ENCODE assay signal across 8 mouse cellular contexts in the genomic region with DNA sequence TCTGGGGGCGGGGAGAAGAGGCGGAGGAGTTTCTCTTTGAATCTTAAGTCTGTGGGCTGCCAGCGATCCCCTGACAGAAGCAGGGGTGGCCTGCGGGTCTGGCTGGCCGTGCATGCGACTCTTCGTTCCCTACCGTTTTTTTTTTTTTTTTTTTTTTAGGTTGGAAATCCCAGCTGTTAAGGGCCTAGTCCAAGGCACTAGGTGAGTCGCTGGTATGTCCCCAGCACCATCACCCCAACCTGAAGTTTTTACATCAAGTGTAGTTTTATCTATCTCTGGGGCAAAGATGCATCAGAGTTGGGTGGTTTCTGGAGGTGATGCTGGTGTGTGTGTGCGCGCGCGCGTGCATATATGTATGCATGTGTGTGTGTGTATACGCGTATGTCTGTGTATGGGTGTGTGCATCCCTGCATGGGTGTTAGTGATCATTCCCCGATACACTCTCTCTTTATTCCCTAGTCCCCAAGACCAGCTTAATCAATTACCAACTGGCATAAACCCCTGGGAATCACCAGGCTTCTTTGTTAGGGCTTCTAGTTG. TPM values are rescaled to one million over a fixed set of nuclear protein-coding genes. Genes with fewer than 3 reads are reported as not detected.
DNase-seq lines count a peak whose midpoint lies in the region; ATAC-seq and TF ChIP-seq lines count a peak whose summit lies in the region.

No protein-coding gene starts in this region.

- peak overlapping the region; percentile 61 for H3K4me3 ChIP-seq in heart, adult 2 months
- H3K4me3 ChIP-seq in forebrain, embryonic 16.5 days (replicated peaks; ENCODE audit: low read length) = peak overlapping the region; percentile 43
- H3K4me3 ChIP-seq in liver, postnatal 0 days (ENCODE audit: low read depth, low read length) = peak overlapping the region; percentile 58

- peak overlapping the region; percentile 100 for H3K27ac ChIP-seq in heart, adult 2 months
- no peak overlapping the region for H3K27ac ChIP-seq in forebrain, embryonic 16.5 days (ENCODE audit: low read length)
- no peak overlapping the region for H3K27ac ChIP-seq in liver, postnatal 0 days (ENCODE audit: low read depth)

- H3K9me3 ChIP-seq in forebrain, embryonic 16.5 days (ENCODE audit: control insufficient read depth, low read length) = no peaks in the 10 kb centered on the region
- H3K9me3 ChIP-seq in liver, postnatal 0 days (ENCODE audit: low read length) = no peaks in the 10 kb centered on the region

- TF ChIP-seq EP300 in heart, adult 2 months (IDR thresholded peaks at IDR 0.05; ENCODE audit: insufficient read depth, low read depth, low read length) = no peak
- TF ChIP-seq EP300 in liver, postnatal 0 days (IDR thresholded peaks at IDR 0.05; ENCODE audit: low read depth) = no peak

- H3K4me2 ChIP-seq in forebrain, embryonic 16.5 days (ENCODE audit: low read length) = peak overlapping the region; percentile 83
- peak overlapping the region; percentile 91 for H3K4me2 ChIP-seq in liver, postnatal 0 days (ENCODE audit: low read depth, low read length)

- intact Hi-C loops in heart, adult 2 months (cut with DNase I) = no loop called here
- intact Hi-C loops in heart, postnatal 36 days (cut with DNase I) = loop anchor here (5.0 kb wide), 1 partner anchor 59 kb away; no protein-coding TSS in a partner anchor
- intact Hi-C loops in left cerebral cortex, postnatal 4 days (cut with DNase I) = loop anchor here (5.0 kb wide), 1 partner anchor 81 kb away; no protein-coding TSS in a partner anchor

- H3K4me1 ChIP-seq in heart, adult 2 months (ENCODE audit: control insufficient read depth, insufficient read depth, low read length) = peaks cover 12% of the 10 kb centered on the region
- peaks cover 43% of the 10 kb centered on the region for H3K4me1 ChIP-seq in forebrain, embryonic 16.5 days (replicated peaks; ENCODE audit: control insufficient read depth, insufficient read depth, low read length)
- peaks cover 31% of the 10 kb centered on the region for H3K4me1 ChIP-seq in liver, postnatal 0 days (ENCODE audit: insufficient read depth)

- TF ChIP-seq POLR2A in heart, adult 2 months (IDR thresholded peaks at IDR 0.05; ENCODE audit: insufficient read depth, low read depth, low read length) = no peak

- DNase-seq in heart, adult 2 months = no peak
- no peak for DNase-seq in heart, postnatal 36 days
- DNase-seq in CD4-positive helper T cell, adult 2 months (ENCODE audit: low read depth, low spot score) = peak; percentile 39
- peak; percentile 20 for DNase-seq in liver, postnatal 0 days
- no peak for DNase-seq in frontal cortex, postnatal 14 days (ENCODE audit: low spot score in 2 of 2)
- DNase-seq in spleen, adult 18-20 months = no peak
- DNase-seq in left cerebral cortex, postnatal 4 days = no peak

- peaks cover 1% of the 10 kb centered on the region; the same call in 1 of the 2 replicates for H3K27me3 ChIP-seq in heart, adult 2 months (ENCODE audit: control insufficient read depth, insufficient read depth, low read length)
- H3K27me3 ChIP-seq in forebrain, embryonic 16.5 days (replicated peaks; ENCODE audit: control insufficient read depth, insufficient read depth, low read length) = peaks cover 54% of the 10 kb centered on the region
- H3K27me3 ChIP-seq in liver, postnatal 0 days (ENCODE audit: insufficient read depth, low read length) = peaks cover 51% of the 10 kb centered on the region

- H3K36me3 ChIP-seq in heart, adult 2 months (ENCODE audit: control insufficient read depth, insufficient read depth, low read length) = no peaks in the 10 kb centered on the region
- H3K36me3 ChIP-seq in forebrain, embryonic 16.5 days (ENCODE audit: control insufficient read depth, insufficient read depth) = no peaks in the 10 kb centered on the region
- H3K36me3 ChIP-seq in liver, postnatal 0 days (replicated peaks; ENCODE audit: insufficient read depth, low read length) = no peaks in the 10 kb centered on the region

- no peaks in the 10 kb centered on the region for H3K79me2 ChIP-seq in heart, adult 2 months (replicated peaks; ENCODE audit: control insufficient read depth, insufficient read depth, low read length)

- 27% methylated on average over 17 of the region's 17 CpGs for WGBS in heart, adult 2 months
- 6% methylated on average over 17 of the region's 17 CpGs for WGBS in forebrain, embryonic 16.5 days
- WGBS in liver, postnatal 0 days (ENCODE audit: insufficient replicate concordance) = 10% methylated on average over 17 of the region's 17 CpGs

- no peak for ATAC-seq in forebrain, embryonic 16.5 days
- no peak for ATAC-seq in liver, postnatal 0 days

- peak overlapping the region; percentile 25 for H3K9ac ChIP-seq in heart, adult 2 months (ENCODE audit: low read depth, low read length)
- H3K9ac ChIP-seq in forebrain, embryonic 16.5 days (replicated peaks; ENCODE audit: low read depth, low read length) = peak overlapping the region; percentile 45; the same call in 1 of the 2 replicates
- peak overlapping the region; percentile 77 for H3K9ac ChIP-seq in liver, postnatal 0 days (replicated peaks)

- TF ChIP-seq CTCF in heart, adult 2 months (IDR thresholded peaks at IDR 0.05) = no peak
- TF ChIP-seq CTCF in liver, postnatal 0 days (IDR thresholded peaks at IDR 0.05; ENCODE audit: low read depth) = no peak

RNA-seq across cellular contexts. Expression of a gene that starts 1.1 kb away (rescaled TPM):
- total RNA-seq in heart, adult 2 months (2021) = 1 to 10 TPM; 3.6 to 3.9 TPM
- 4.2 and 4.6 TPM in 2 replicates for polyA plus RNA-seq in heart, adult 2 months (2012; rRNA removed)
- 1 to 10 TPM; 4.6 to 4.8 TPM for total RNA-seq in heart, postnatal 36 days (2021)
- 0.80 and 3.4 TPM in 2 replicates for polyA plus RNA-seq in forebrain, embryonic 16.5 days (2015; fragmentation: Nextera tagmentation; extraction: Ambion mirVana)
- 0.30 and 0.38 TPM in 2 replicates for polyA plus RNA-seq in liver, postnatal 0 days (2015; fragmentation: Nextera tagmentation; extraction: Ambion mirVana)
- total RNA-seq in left cerebral cortex, postnatal 4 days (2021) = 1 to 10 TPM in 1 of 2 experiments, under 1 TPM in 1; 0.70 to 1.8 TPM

RNA-seq across cellular contexts. Expression of a gene that starts 28.8 kb away (rescaled TPM):
- 10 to 100 TPM; 10.0 to 11.1 TPM for total RNA-seq in heart, adult 2 months (2021)
- polyA plus RNA-seq in heart, adult 2 months (2012; rRNA removed) = 15.5 and 18.7 TPM in 2 replicates
- total RNA-seq in heart, postnatal 36 days (2021) = 10 to 100 TPM; 11.6 to 14.2 TPM
- 69.5 and 80.3 TPM in 2 replicates for polyA plus RNA-seq in forebrain, embryonic 16.5 days (2015; fragmentation: Nextera tagmentation; extraction: Ambion mirVana)
- 2.5 and 2.8 TPM in 2 replicates for polyA plus RNA-seq in liver, postnatal 0 days (2015; fragmentation: Nextera tagmentation; extraction: Ambion mirVana)
- total RNA-seq in left cerebral cortex, postnatal 4 days (2021) = 100 to 1,000 TPM; 108 to 128 TPM

RNA-seq across cellular contexts. Expression of a gene that starts 30.6 kb away (rescaled TPM):
- under 1 TPM in 1 of 2 experiments, not detected in 1; 0.08 TPM for total RNA-seq in heart, adult 2 months (2021)
- 0.38 and 0.43 TPM in 2 replicates for polyA plus RNA-seq in heart, adult 2 months (2012; rRNA removed)
- under 1 TPM; 0.11 to 0.19 TPM for total RNA-seq in heart, postnatal 36 days (2021)
- polyA plus RNA-seq in forebrain, embryonic 16.5 days (2015; fragmentation: Nextera tagmentation; extraction: Ambion mirVana) = 1.9 and 2.7 TPM in 2 replicates
- polyA plus RNA-seq in liver, postnatal 0 days (2015; fragmentation: Nextera tagmentation; extraction: Ambion mirVana) = not detected in 2 replicates
- 1 to 10 TPM; 8.0 to 8.2 TPM for total RNA-seq in left cerebral cortex, postnatal 4 days (2021)

Comparison
In these comparisons a context has a peak if more than half of its experiments do, and no peak if none do; other contexts are left out.
1. DNase-seq: peak in CD4-positive helper T cell, adult 2 months (single experiment) and liver, postnatal 0 days (single experiment); none in heart, adult 2 months (0 of 2), heart, postnatal 36 days (0 of 2), frontal cortex, postnatal 14 days (0 of 2), spleen, adult 18-20 months (0 of 2) and left cerebral cortex, postnatal 4 days (single experiment).
2. H3K9ac ChIP-seq: peak in every context shown above with its lines; median percentile 77 in liver, postnatal 0 days; 45 in forebrain, embryonic 16.5 days; 25 in heart, adult 2 months.
3. RNA of a gene that starts 28.8 kb away (total RNA-seq): 108 to 128 TPM in left cerebral cortex, postnatal 4 days; 11.6 to 14.2 TPM in heart, postnatal 36 days and 10.0 to 11.1 TPM in heart, adult 2 months; every median in the first group is over 4 times any median in the second.
4. RNA of a gene that starts 30.6 kb away (total RNA-seq): 8.0 to 8.2 TPM in left cerebral cortex, postnatal 4 days; 0.11 to 0.19 TPM in heart, postnatal 36 days and 0.08 TPM in heart, adult 2 months; every median in the first group is over 4 times any median in the second.
5. Peak in every context shown above with its lines, with median percentiles within 50 percentile points of each other: H3K4me3 ChIP-seq.